Mouse (Mus musculus): ENCODE measurements around the gene Galnt13. TPM values are rescaled to one million over a fixed set of nuclear protein-coding genes. Genes with fewer than 3 reads are reported as not detected.

Galnt13 gene
- polyA plus RNA-seq, 1 experiment from 2014 or later, result 0.44 TPM

- no peak for ATAC-seq (ENCODE audit: low FRiP score, low TSS enrichment)
- TF ChIP-seq EP300 (optimal IDR thresholded peaks at IDR 0.05) (no peak), CTCF (IDR thresholded peaks at IDR 0.05; ENCODE audit: low read depth) (no peak)
- no peaks in the 10 kb centered on the region for H3K4me1 ChIP-seq (replicated peaks; ENCODE audit: control insufficient read depth, insufficient read depth)
- no peak for DNase-seq (ENCODE audit: low spot score)
- H3K4me2 ChIP-seq (replicated peaks; ENCODE audit: low read depth), result no peak overlapping the region
- H3K36me3 ChIP-seq (ENCODE audit: control insufficient read depth, insufficient read depth, low read length), result no peaks in the 10 kb centered on the region
- no peaks in the 10 kb centered on the region for H3K9me3 ChIP-seq (ENCODE audit: control insufficient read depth, low read length)
- H3K27ac ChIP-seq (replicated peaks), result no peak overlapping the region
- H3K27me3 ChIP-seq (ENCODE audit: control insufficient read depth, insufficient read depth, low read length), result no peaks in the 10 kb centered on the region
- 78% methylated on average over 9 of the region's 9 CpGs for WGBS
- H3K4me3 ChIP-seq (ENCODE audit: low read depth, low read length), result no peak overlapping the region
- no peak overlapping the region for H3K9ac ChIP-seq (ENCODE audit: low read length)
Measured at GRCm38 (mm10) chr2:54442734-54443500, 6.8 kb downstream of the Galnt13 start.

- Histone ChIP-seq H3K27me3 (ENCODE audit: control insufficient read depth, insufficient read depth, low read length) (no peaks in the 10 kb centered on the region), H3K4me2 (replicated peaks; ENCODE audit: low read depth) (no peak overlapping the region), H3K9me3 (ENCODE audit: control insufficient read depth, low read length) (no peaks in the 10 kb centered on the region), H3K4me1 (replicated peaks; ENCODE audit: control insufficient read depth, insufficient read depth) (no peaks in the 10 kb centered on the region), H3K4me3 (ENCODE audit: low read depth, low read length) (no peak overlapping the region), H3K36me3 (ENCODE audit: control insufficient read depth, insufficient read depth, low read length) (no peaks in the 10 kb centered on the region), H3K9ac (ENCODE audit: low read length) (no peak overlapping the region), H3K27ac (replicated peaks) (no peak overlapping the region)
- no peak for ATAC-seq (ENCODE audit: low FRiP score, low TSS enrichment)
- 28% methylated on average over 5 of the region's 5 CpGs for WGBS
- no peak for DNase-seq (ENCODE audit: low spot score)
- TF ChIP-seq EP300 (optimal IDR thresholded peaks at IDR 0.05) (no peak), CTCF (IDR thresholded peaks at IDR 0.05; ENCODE audit: low read depth) (no peak)
Measured at GRCm38 (mm10) chr2:54483426-54483825, 47.3 kb downstream of the Galnt13 start.

GRCm38 (mm10) chr2:54522989-54523388, 86.9 kb downstream of the Galnt13 start:
- Histone ChIP-seq H3K9ac (ENCODE audit: low read length) (no peak overlapping the region), H3K9me3 (ENCODE audit: control insufficient read depth, low read length) (no peaks in the 10 kb centered on the region), H3K4me3 (ENCODE audit: low read depth, low read length) (no peak overlapping the region), H3K4me1 (replicated peaks; ENCODE audit: control insufficient read depth, insufficient read depth) (no peaks in the 10 kb centered on the region), H3K4me2 (replicated peaks; ENCODE audit: low read depth) (no peak overlapping the region), H3K36me3 (ENCODE audit: control insufficient read depth, insufficient read depth, low read length) (no peaks in the 10 kb centered on the region), H3K27me3 (ENCODE audit: control insufficient read depth, insufficient read depth, low read length) (no peaks in the 10 kb centered on the region), H3K27ac (replicated peaks) (no peak overlapping the region)
- DNase-seq (ENCODE audit: low spot score), result no peak
- TF ChIP-seq EP300 (optimal IDR thresholded peaks at IDR 0.05) (no peak), CTCF (IDR thresholded peaks at IDR 0.05; ENCODE audit: low read depth) (no peak)
- ATAC-seq (ENCODE audit: low FRiP score, low TSS enrichment), result no peak
- WGBS, result 54% methylated on average over 3 of the region's 3 CpGs

GRCm38 (mm10) chr2:54527073-54527472, 91.0 kb downstream of the Galnt13 start:
- Histone ChIP-seq H3K9ac (ENCODE audit: low read length) (no peak overlapping the region), H3K4me1 (replicated peaks; ENCODE audit: control insufficient read depth, insufficient read depth) (no peaks in the 10 kb centered on the region), H3K27me3 (ENCODE audit: control insufficient read depth, insufficient read depth, low read length) (no peaks in the 10 kb centered on the region), H3K4me3 (ENCODE audit: low read depth, low read length) (no peak overlapping the region), H3K4me2 (replicated peaks; ENCODE audit: low read depth) (no peak overlapping the region), H3K9me3 (ENCODE audit: control insufficient read depth, low read length) (no peaks in the 10 kb centered on the region), H3K27ac (replicated peaks) (no peak overlapping the region), H3K36me3 (ENCODE audit: control insufficient read depth, insufficient read depth, low read length) (no peaks in the 10 kb centered on the region)
- TF ChIP-seq CTCF (IDR thresholded peaks at IDR 0.05; ENCODE audit: low read depth), result no peak
- no peak for TF ChIP-seq EP300 (optimal IDR thresholded peaks at IDR 0.05)
- ATAC-seq (ENCODE audit: low FRiP score, low TSS enrichment) (no peak), DNase-seq (ENCODE audit: low spot score) (no peak)
- 55% methylated on average over 3 of the region's 3 CpGs for WGBS

- 68% methylated on average over 10 of the region's 10 CpGs for WGBS
- H3K9me3 ChIP-seq (ENCODE audit: control insufficient read depth, low read length), result no peaks in the 10 kb centered on the region
- ATAC-seq (ENCODE audit: low FRiP score, low TSS enrichment), result no peak
- TF ChIP-seq CTCF (IDR thresholded peaks at IDR 0.05; ENCODE audit: low read depth), result no peak
- TF ChIP-seq EP300 (optimal IDR thresholded peaks at IDR 0.05), result no peak
- no peak overlapping the region for H3K27ac ChIP-seq (replicated peaks)
- H3K4me2 ChIP-seq (replicated peaks; ENCODE audit: low read depth), result no peak overlapping the region
- no peaks in the 10 kb centered on the region for H3K4me1 ChIP-seq (replicated peaks; ENCODE audit: control insufficient read depth, insufficient read depth)
- H3K36me3 ChIP-seq (ENCODE audit: control insufficient read depth, insufficient read depth, low read length), result no peaks in the 10 kb centered on the region
- H3K9ac ChIP-seq (ENCODE audit: low read length), result no peak overlapping the region
- no peaks in the 10 kb centered on the region for H3K27me3 ChIP-seq (ENCODE audit: control insufficient read depth, insufficient read depth, low read length)
- no peak for DNase-seq (ENCODE audit: low spot score)
- H3K4me3 ChIP-seq (ENCODE audit: low read depth, low read length), result no peak overlapping the region
Measured at GRCm38 (mm10) chr2:54558357-54559153, 122.4 kb downstream of the Galnt13 start.

GRCm38 (mm10) chr2:54565068-54565467, 129.0 kb downstream of the Galnt13 start:
- Histone ChIP-seq H3K27ac (replicated peaks) (no peak overlapping the region), H3K4me2 (replicated peaks; ENCODE audit: low read depth) (no peak overlapping the region), H3K27me3 (ENCODE audit: control insufficient read depth, insufficient read depth, low read length) (no peaks in the 10 kb centered on the region), H3K4me1 (replicated peaks; ENCODE audit: control insufficient read depth, insufficient read depth) (no peaks in the 10 kb centered on the region), H3K36me3 (ENCODE audit: control insufficient read depth, insufficient read depth, low read length) (no peaks in the 10 kb centered on the region), H3K9ac (ENCODE audit: low read length) (no peak overlapping the region), H3K9me3 (ENCODE audit: control insufficient read depth, low read length) (no peaks in the 10 kb centered on the region), H3K4me3 (ENCODE audit: low read depth, low read length) (no peak overlapping the region)
- ATAC-seq (ENCODE audit: low FRiP score, low TSS enrichment), result no peak
- 63% methylated on average over 3 of the region's 3 CpGs for WGBS
- DNase-seq (ENCODE audit: low spot score), result no peak
- no peak for TF ChIP-seq EP300 (optimal IDR thresholded peaks at IDR 0.05)
- no peak for TF ChIP-seq CTCF (IDR thresholded peaks at IDR 0.05; ENCODE audit: low read depth)
